ENCODE assay signal across 15 mouse cellular contexts in the genomic region with DNA sequence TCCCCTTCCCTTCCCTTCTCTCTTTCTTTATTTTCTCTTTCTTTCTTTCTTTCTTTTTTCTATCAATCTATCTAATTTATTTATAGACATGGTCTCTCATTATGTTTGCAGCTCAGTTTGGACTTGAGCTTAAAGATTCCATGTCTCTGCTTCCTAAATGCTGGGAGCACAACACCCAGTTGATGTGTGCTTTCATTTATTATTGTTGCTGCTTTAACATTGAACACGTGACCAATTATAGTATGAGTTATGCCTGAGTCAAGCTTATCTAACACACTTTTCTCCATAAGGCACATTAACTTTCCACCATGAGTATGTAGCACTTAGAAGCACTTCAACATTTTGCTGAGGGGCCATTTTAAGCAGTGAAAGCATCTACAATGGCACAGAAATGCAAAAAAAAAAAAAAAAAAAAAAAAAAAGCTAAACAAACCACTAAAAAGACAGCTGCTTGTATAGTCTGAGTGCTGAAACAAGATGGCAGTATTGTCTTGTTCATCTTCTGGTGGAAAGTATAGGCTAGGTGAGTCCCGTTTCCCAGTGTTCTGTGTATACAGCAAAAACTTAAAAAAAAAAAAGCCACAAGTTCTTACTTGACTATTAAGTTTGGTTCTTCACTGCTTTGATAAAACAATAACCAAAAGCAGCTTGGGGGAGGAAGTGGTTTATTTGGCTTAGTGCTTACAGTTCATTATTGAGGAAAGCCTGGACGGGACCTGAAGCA. TPM values are rescaled to one million over a fixed set of nuclear protein-coding genes. Genes with fewer than 3 reads are reported as not detected.
DNase-seq lines count a peak whose midpoint lies in the region; ATAC-seq lines count a peak whose summit lies in the region.
"Had no signal": no experiment of that assay in that cellular context is flagged by ENCODE, and none has a peak within 500 bp of the region (broad histone marks: within the 10 kb centered on the region; RNA-seq: fewer than 3 reads in every experiment).

No protein-coding gene starts in this region.

- H3K36me3 ChIP-seq in liver, embryonic 12.5 days: no peaks in the 10 kb centered on the region; the same call in 1 of the 2 replicates
- H3K36me3 ChIP-seq: embryonic facial prominence, embryonic 12.5 days; hindbrain, embryonic 13.5 days had no signal

- H3K27ac ChIP-seq in liver, embryonic 12.5 days: no peak overlapping the region; the same call in 1 of the 2 replicates
- H3K27ac ChIP-seq: embryonic facial prominence, embryonic 12.5 days; hindbrain, embryonic 13.5 days; layer of hippocampus, adult 2 months; midbrain, embryonic 10.5 days had no signal

- no peaks in the 10 kb centered on the region for H3K27me3 ChIP-seq in liver, embryonic 12.5 days (replicated peaks)
- H3K27me3 ChIP-seq: embryonic facial prominence, embryonic 12.5 days; hindbrain, embryonic 13.5 days had no signal

- H3K4me1 ChIP-seq in liver, embryonic 12.5 days: peaks cover 50% of the 10 kb centered on the region
- H3K4me1 ChIP-seq: embryonic facial prominence, embryonic 12.5 days; hindbrain, embryonic 13.5 days; midbrain, embryonic 10.5 days had no signal

- H3K9ac ChIP-seq in liver, embryonic 12.5 days: peak overlapping the region; percentile 40; the same call in 1 of the 2 replicates
- H3K9ac ChIP-seq: embryonic facial prominence, embryonic 12.5 days; hindbrain, embryonic 13.5 days had no signal

- 0 out of 2 replicates have a peak, but pooled peaks have one; percentile 52 for ATAC-seq in liver, embryonic 12.5 days
- ATAC-seq in CD4-positive, CD25-positive, alpha-beta regulatory T cell, adult 4 months: peak; percentile 68
- peak; percentile 87 for ATAC-seq in megakaryocyte progenitor cell, adult 5-6 weeks (replicated peaks; ENCODE audit: poor library complexity)

- DNase-seq in liver: no peak
- peak; percentile 53 for DNase-seq in c-Kit-positive CD71-positive TER-119-positive erythroid progenitor cells, embryonic 14.5 days (ENCODE audit: low spot score)
- no peak for DNase-seq in spleen, adult 18-20 months
- no peak for DNase-seq in kidney, postnatal 10 days
- DNase-seq: adrenal gland, postnatal 25 days; cerebellum, adult 18-20 months; heart, adult 18-20 months; thymus, postnatal 4 days had no signal

- peak overlapping the region; percentile 17 for H3K4me3 ChIP-seq in liver, embryonic 12.5 days
- H3K4me3 ChIP-seq: embryonic facial prominence, embryonic 12.5 days; hindbrain, embryonic 13.5 days; layer of hippocampus, adult 2 months; midbrain, embryonic 10.5 days had no signal

- WGBS in liver, embryonic 12.5 days (ENCODE audit: insufficient replicate concordance): 68% methylated on average over 3 of the region's 3 CpGs

- H3K9me3 ChIP-seq in liver, embryonic 12.5 days (replicated peaks): no peaks in the 10 kb centered on the region
- H3K9me3 ChIP-seq: embryonic facial prominence, embryonic 12.5 days; hindbrain, embryonic 13.5 days; midbrain, embryonic 10.5 days had no signal

- H3K4me2 ChIP-seq in liver, embryonic 12.5 days: peak overlapping the region; percentile 51
- H3K4me2 ChIP-seq: embryonic facial prominence, embryonic 12.5 days; hindbrain, embryonic 13.5 days had no signal

RNA-seq across cellular contexts. Expression of a gene that starts 41.3 kb away (rescaled TPM):
- polyA plus RNA-seq in liver, embryonic 12.5 days (2016; fragmentation: Nextera tagmentation; extraction: Ambion mirVana): 7.1 and 8.2 TPM in 2 replicates
- polyA plus RNA-seq in CD4-positive, CD25-positive, alpha-beta regulatory T cell, adult 4 months (2017; shearing (Covaris generic)): 1 to 10 TPM; 3.0 to 5.6 TPM
- 9.2 and 10.6 TPM in 2 replicates for total RNA-seq in megakaryocyte progenitor cell, adult 5-6 weeks (2015)
- 10.7 and 13.7 TPM in 2 replicates for total RNA-seq in megakaryocyte progenitor cell, adult 5-6 weeks (2017)
